Mouse (Mus musculus): ENCODE data around the gene Tdrd5.

DNA sequence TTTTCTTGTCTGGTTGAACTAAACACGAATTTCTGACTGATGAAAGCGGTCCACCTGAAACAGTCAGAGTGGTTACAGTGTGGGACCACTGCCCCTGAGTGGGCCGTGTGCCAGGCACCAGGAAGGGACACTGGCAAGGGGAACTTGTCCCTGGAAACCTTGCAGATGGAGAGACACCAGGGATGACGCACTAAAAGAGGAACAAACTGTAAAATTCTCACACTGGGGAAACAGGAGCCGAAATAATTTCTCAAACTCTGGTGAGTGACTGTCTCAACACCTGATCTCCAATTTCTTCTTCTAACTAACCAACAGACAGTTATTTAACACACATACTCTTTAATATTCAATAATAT, 17.9 kb downstream of the Tdrd5 start:
- TF ChIP-seq CTCF (IDR thresholded peaks at IDR 0.05; ENCODE audit: extremely low read depth, insufficient read length, insufficient replicate concordance, low read depth, low read length) = no peak
- no peak for TF ChIP-seq POLR2A (IDR thresholded peaks at IDR 0.05; ENCODE audit: low read depth, low read length)

All from small intestine, adult 2 months (tissue).